20 mouse cellular contexts compared by ENCODE assay signal in the genomic region with DNA sequence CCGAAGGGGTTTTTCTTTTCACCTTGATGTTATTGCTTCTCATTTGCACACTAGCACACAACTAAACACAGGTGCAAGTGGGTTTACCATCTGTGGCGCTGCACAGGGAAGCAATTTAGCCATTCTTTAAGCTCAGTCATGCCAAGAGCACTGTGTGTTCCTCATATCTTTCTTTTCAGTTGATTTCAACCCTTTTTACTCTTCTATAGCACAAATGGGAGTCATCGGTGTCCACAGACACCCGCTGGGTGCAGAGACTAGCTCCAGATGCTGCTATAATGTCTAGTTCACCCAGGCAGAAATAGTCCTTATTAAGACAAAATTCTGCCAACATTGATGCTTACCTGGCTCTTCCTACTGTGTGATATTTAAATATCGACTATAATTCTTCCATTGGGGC.
DNase-seq lines count a peak whose midpoint lies in the region; ATAC-seq and TF ChIP-seq lines count a peak whose summit lies in the region.
"Had no signal": no experiment of that assay in that cellular context is flagged by ENCODE, and none has a peak within 500 bp of the region (broad histone marks: within the 10 kb centered on the region; RNA-seq: fewer than 3 reads in every experiment).

No protein-coding gene starts in this region.

- H3K36me3 ChIP-seq in hindbrain, postnatal 0 days (ENCODE audit: insufficient read depth, low read length): no peaks in the 10 kb centered on the region
- H3K36me3 ChIP-seq: embryonic facial prominence, embryonic 12.5 days; forebrain, embryonic 12.5 days; heart, embryonic 12.5 days; hindbrain, embryonic 10.5 days had no signal

- no peaks in the 10 kb centered on the region for H3K27me3 ChIP-seq in hindbrain, postnatal 0 days (ENCODE audit: insufficient read depth, low read length)
- H3K27me3 ChIP-seq: CH12.LX; embryonic facial prominence, embryonic 12.5 days; forebrain, embryonic 12.5 days; heart, embryonic 12.5 days; Patski had no signal

- H3K27ac ChIP-seq in hindbrain, postnatal 0 days: no peak overlapping the region
- H3K27ac ChIP-seq: embryonic facial prominence, embryonic 12.5 days; forebrain, embryonic 12.5 days; hindbrain, embryonic 10.5 days; hindbrain, embryonic 14.5 days had no signal

- H3K4me1 ChIP-seq in hindbrain, postnatal 0 days (ENCODE audit: insufficient read depth, low read length): no peaks in the 10 kb centered on the region
- H3K4me1 ChIP-seq: embryonic facial prominence, embryonic 12.5 days; forebrain, embryonic 12.5 days; heart, embryonic 12.5 days; hindbrain, embryonic 10.5 days had no signal

- no peak overlapping the region for H3K9ac ChIP-seq in hindbrain, postnatal 0 days (replicated peaks; ENCODE audit: low read length)
- H3K9ac ChIP-seq: embryonic facial prominence, embryonic 12.5 days; forebrain, embryonic 12.5 days; heart, embryonic 12.5 days; hindbrain, embryonic 14.5 days had no signal

- H3K4me2 ChIP-seq in hindbrain, postnatal 0 days (ENCODE audit: low read depth, low read length): no peak overlapping the region
- H3K4me2 ChIP-seq: embryonic facial prominence, embryonic 12.5 days; forebrain, embryonic 12.5 days; heart, embryonic 12.5 days; hindbrain, embryonic 14.5 days had no signal

- WGBS in hindbrain, postnatal 0 days: 75% methylated on average over 5 of the region's 5 CpGs

- H3K9me3 ChIP-seq in hindbrain, postnatal 0 days (ENCODE audit: low read length): no peaks in the 10 kb centered on the region
- H3K9me3 ChIP-seq: embryonic facial prominence, embryonic 12.5 days; forebrain, embryonic 12.5 days; heart, embryonic 12.5 days; hindbrain, embryonic 10.5 days had no signal

- H3K4me3 ChIP-seq in hindbrain, postnatal 0 days (ENCODE audit: low read length): no peak overlapping the region
- H3K4me3 ChIP-seq: embryonic facial prominence, embryonic 12.5 days; forebrain, embryonic 12.5 days; heart, embryonic 12.5 days; hindbrain, embryonic 10.5 days had no signal

- no peak for TF ChIP-seq CTCF in hindbrain, postnatal 0 days (IDR thresholded peaks at IDR 0.05; ENCODE audit: low read depth)

- peak; percentile 39 for DNase-seq in brain, adult 2 months (ENCODE audit: low read depth, low spot score)
- peak; percentile 36 for DNase-seq in cerebellum, adult 11-12 months
- DNase-seq in cerebellum, adult 9-10 months: peak; percentile 38
- peak; percentile 17 to 31 for DNase-seq in cerebellum, postnatal 25 days
- DNase-seq in embryo, embryonic 10.5 days (ENCODE audit: low spot score): no peak
- no peak for DNase-seq in hindbrain, postnatal 0 days (ENCODE audit: low spot score)
- DNase-seq: adrenal gland, postnatal 14 days; gastrocnemius, postnatal 14 days; kidney, adult 2 months had no signal

- ATAC-seq in megakaryocyte, adult 5-6 weeks (ENCODE audit: poor library complexity, severe bottlenecking): no peak
- ATAC-seq in hindbrain, postnatal 0 days: no peak
- ATAC-seq: activated CD4-positive, CD25-positive, alpha-beta regulatory T cell, adult 4 months; forebrain, embryonic 16.5 days; intestine, embryonic 16.5 days; Patski had no signal

Comparison
In these comparisons a context has a peak if more than half of its experiments do, and no peak if none do; other contexts are left out.
1. DNase-seq: peak in brain, adult 2 months (single experiment), cerebellum, adult 11-12 months (single experiment), cerebellum, adult 9-10 months (single experiment) and cerebellum, postnatal 25 days (2 of 2); none in embryo, embryonic 10.5 days (single experiment) and hindbrain, postnatal 0 days (single experiment).